Mouse (Mus musculus) liver, embryonic 11.5 days (tissue): ENCODE results near the gene Glmn. TPM values are rescaled to one million over a fixed set of nuclear protein-coding genes. Genes with fewer than 3 reads are reported as not detected.

ENCODE experiments used
- ATAC-seq: fragments of 200-750 bp; cut with Nextera tagmentation; replicated peaks from 2 replicates; pipeline ENCODE4 v1.8.0; 2017; ENCODE audit warnings: moderate number of reproducible peaks, mild to moderate bottlenecking, moderate TSS enrichment, moderate library complexity; ENCODE audit not compliant: low FRiP score
- DNase-seq: peaks from one replicate; pipeline ENCODE4 v3.0.0-alpha.2; 2017; ENCODE audit warnings: low spot score
- H3K27ac ChIP-seq: fragments of 300-500 bp; sonication (generic); 2 replicates; pipeline ENCODE4 v1.5.1; 2014; ENCODE audit warnings: mild to moderate bottlenecking, low read depth, low read length, control low read depth
- H3K27me3 ChIP-seq: fragments of 300-500 bp; sonication (generic); replicated peaks from 2 replicates; pipeline ENCODE4 v1.6.1; 2014; ENCODE audit warnings: low read length, mixed read lengths; ENCODE audit not compliant: control insufficient read depth, insufficient read depth
- H3K36me3 ChIP-seq: fragments of 300-500 bp; sonication (generic); 2 replicates; pipeline ENCODE4 v1.6.1; 2014; ENCODE audit warnings: mild to moderate bottlenecking, low read length, moderate library complexity, mixed read lengths; ENCODE audit not compliant: control insufficient read depth, insufficient read depth
- H3K4me1 ChIP-seq: fragments of 300-500 bp; sonication (generic); replicated peaks from 2 replicates; pipeline ENCODE4 v1.6.1; 2014; ENCODE audit warnings: low read length, mixed read lengths; ENCODE audit not compliant: control insufficient read depth, insufficient read depth
- H3K4me2 ChIP-seq: fragments of 300-500 bp; sonication (generic); 2 replicates; pipeline ENCODE4 v1.6.1; 2014; ENCODE audit warnings: mild to moderate bottlenecking, control low read depth, moderate library complexity
- H3K4me3 ChIP-seq: fragments of 300-500 bp; sonication (generic); 2 replicates; pipeline ENCODE4 v1.5.1; 2014; ENCODE audit warnings: low read depth, low read length, control low read depth
- H3K9ac ChIP-seq: fragments of 300-500 bp; sonication (generic); 2 replicates; pipeline ENCODE4 v1.6.1; 2014; ENCODE audit warnings: low read depth, low read length, control low read depth
- H3K9me3 ChIP-seq: fragments of 300-500 bp; sonication (generic); 2 replicates; pipeline ENCODE4 v1.6.1; 2016; ENCODE audit warnings: low read length, inconsistent platforms, mixed read lengths; ENCODE audit not compliant: control insufficient read depth
- WGBS: fragments of 180-500 bp; shearing (Covaris S2); extraction: QIAGEN DNeasy Blood & Tissue Kit; methylation state at CpG from one replicate; pipeline ENCODE4 v1.1.7; 2014; 5-methylcytosine and 5-hydroxymethylcytosine counted together
- polyA plus RNA-seq: library from polyadenylated mRNA; unstranded; fragments of >200 nt; fragmentation: Nextera tagmentation; extraction: Ambion mirVana; gene quantifications from 2 replicates; pipeline ENCODE4 v1.2.1, GENCODE M21; 2014

Glmn gene
- polyA plus RNA-seq, 1 experiment from 2014 or later, result 20.6 TPM

DNA sequence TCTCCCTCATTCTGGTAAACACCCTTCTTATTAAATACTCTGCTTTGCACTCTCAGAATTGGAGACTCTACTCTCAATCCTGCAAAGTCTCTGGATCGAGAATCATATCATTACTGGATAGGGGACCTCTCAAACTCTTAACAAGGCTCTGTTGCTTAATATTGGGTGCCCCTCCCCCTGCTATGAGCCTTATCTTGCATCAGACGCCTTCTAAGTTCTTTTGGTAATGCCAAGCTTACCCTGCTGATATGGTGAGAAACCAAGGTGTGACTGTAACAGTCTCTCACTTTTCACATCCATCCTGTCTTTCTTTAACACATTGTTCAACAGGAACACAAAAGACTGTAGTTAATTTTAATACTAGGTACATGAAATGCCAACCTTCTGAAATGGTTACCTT lies 64.1 kb downstream of the Glmn start:
- no peaks in the 10 kb centered on the region for H3K9me3 ChIP-seq
- ATAC-seq, result no peak
- DNase-seq, result no peak

DNA sequence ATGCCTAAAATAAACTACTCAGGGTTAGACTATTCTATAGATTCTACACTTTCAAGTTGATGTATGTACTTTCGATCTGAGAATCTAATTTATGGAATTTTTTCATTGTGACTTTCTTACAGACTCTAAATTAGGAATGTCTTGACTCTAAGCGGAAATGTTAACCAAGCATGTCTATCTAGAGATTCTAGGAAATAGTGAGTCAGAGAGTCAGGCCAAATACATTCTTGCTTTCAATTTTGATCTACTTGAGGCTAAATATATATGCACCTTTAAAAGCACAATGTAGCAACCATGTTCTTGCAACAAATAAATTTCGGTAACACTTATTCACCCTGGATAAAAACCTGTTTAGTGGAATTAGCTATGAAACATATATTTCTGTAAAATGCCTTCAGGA lies 68.8 kb downstream of the Glmn start:
- no peak overlapping the region for H3K27ac ChIP-seq
- no peaks in the 10 kb centered on the region for H3K27me3 ChIP-seq
- 84% methylated on average over 3 of the region's 3 CpGs for WGBS
- no peaks in the 10 kb centered on the region for H3K9me3 ChIP-seq
- ATAC-seq (no peak), DNase-seq (no peak)
- no peaks in the 10 kb centered on the region for H3K4me1 ChIP-seq
- no peaks in the 10 kb centered on the region for H3K36me3 ChIP-seq
- H3K4me2 ChIP-seq, result no peak overlapping the region
- no peak overlapping the region for H3K9ac ChIP-seq
- no peak overlapping the region for H3K4me3 ChIP-seq

More for the DNA sequence above, 64.1 kb downstream of the Glmn start:
- Histone ChIP-seq H3K9ac (no peak overlapping the region), H3K4me3 (no peak overlapping the region), H3K36me3 (no peaks in the 10 kb centered on the region), H3K4me2 (no peak overlapping the region), H3K4me1 (no peaks in the 10 kb centered on the region), H3K27me3 (no peaks in the 10 kb centered on the region), H3K27ac (no peak overlapping the region)
- 46% methylated on average over 2 of the region's 2 CpGs for WGBS

GRCm38 (mm10) chr5:107524281-107524680 lies 73.4 kb downstream of the Glmn start:
- 75% methylated on average over 10 of the region's 10 CpGs for WGBS

DNA sequence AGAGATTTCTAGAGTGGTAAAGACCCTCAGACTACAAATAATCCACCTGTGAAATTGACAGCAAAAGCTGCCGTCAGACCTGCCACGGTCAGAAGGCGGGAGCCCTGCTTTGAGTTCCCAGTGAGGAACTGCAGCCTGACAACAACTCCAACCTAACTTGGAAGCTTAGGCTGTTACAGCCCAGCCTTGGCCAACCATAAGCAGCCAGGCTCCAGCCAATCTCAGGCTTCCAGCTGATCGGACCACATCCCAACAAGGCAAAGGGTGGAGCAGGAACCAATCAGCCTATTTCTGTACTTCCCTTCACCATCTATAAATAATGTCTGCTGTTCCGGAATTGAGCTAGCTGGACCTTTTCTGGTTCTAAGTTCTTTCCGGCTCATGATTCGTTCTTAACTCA lies 75.8 kb downstream of the Glmn start:
- Histone ChIP-seq H3K27me3 (no peaks in the 10 kb centered on the region), H3K9me3 (no peaks in the 10 kb centered on the region), H3K4me1 (no peaks in the 10 kb centered on the region), H3K36me3 (no peaks in the 10 kb centered on the region), H3K9ac (no peak overlapping the region), H3K4me3 (no peak overlapping the region), H3K27ac (no peak overlapping the region), H3K4me2 (no peak overlapping the region)
- WGBS, result 72% methylated on average over 7 of the region's 7 CpGs
- ATAC-seq (no peak), DNase-seq (no peak)

More at GRCm38 (mm10) chr5:107524281-107524680, 73.4 kb downstream of the Glmn start:
- H3K9me3 ChIP-seq, result no peaks in the 10 kb centered on the region
- no peaks in the 10 kb centered on the region for H3K4me1 ChIP-seq
- no peaks in the 10 kb centered on the region for H3K36me3 ChIP-seq
- DNase-seq (no peak), ATAC-seq (no peak)
- H3K9ac ChIP-seq, result no peak overlapping the region
- no peaks in the 10 kb centered on the region for H3K27me3 ChIP-seq
- H3K27ac ChIP-seq, result no peak overlapping the region
- no peak overlapping the region for H3K4me3 ChIP-seq
- H3K4me2 ChIP-seq, result no peak overlapping the region

- Histone ChIP-seq H3K4me1 (no peaks in the 10 kb centered on the region), H3K27me3 (no peaks in the 10 kb centered on the region)
Measured at GRCm38 (mm10) chr5:107521386-107521785, 76.3 kb downstream of the Glmn start.

DNA sequence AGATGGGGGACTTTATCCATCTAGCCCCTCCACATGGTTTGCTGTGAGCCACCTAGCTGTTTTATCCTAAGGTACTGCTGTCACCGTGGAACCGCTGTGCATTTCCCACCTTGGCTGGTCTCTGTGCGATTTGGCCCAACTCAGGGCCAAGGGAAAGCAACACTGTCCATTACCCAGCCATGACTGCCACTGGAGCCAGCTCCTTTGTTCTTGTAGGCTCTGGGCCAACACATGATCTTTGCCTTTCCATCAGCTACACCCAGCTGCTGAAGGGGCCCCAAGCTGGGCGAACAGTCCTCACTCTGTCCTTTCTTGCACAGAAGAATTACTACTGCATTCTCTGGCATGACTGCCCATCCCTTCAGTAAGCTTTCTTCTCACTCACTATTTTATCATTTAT lies 79.1 kb downstream of the Glmn start:
- H3K4me3 ChIP-seq, result no peak overlapping the region
- no peak overlapping the region for H3K9ac ChIP-seq
- no peaks in the 10 kb centered on the region for H3K27me3 ChIP-seq
- peaks cover 3% of the 10 kb centered on the region; the same call in 1 of the 2 replicates for H3K4me1 ChIP-seq
- WGBS, result 92% methylated on average over 4 of the region's 4 CpGs
- DNase-seq (no peak), ATAC-seq (no peak)
- no peaks in the 10 kb centered on the region for H3K36me3 ChIP-seq
- H3K27ac ChIP-seq, result no peak overlapping the region
- H3K9me3 ChIP-seq, result no peaks in the 10 kb centered on the region
- H3K4me2 ChIP-seq, result no peak overlapping the region

More at GRCm38 (mm10) chr5:107521386-107521785, 76.3 kb downstream of the Glmn start:
- 77% methylated on average over 6 of the region's 6 CpGs for WGBS
- Histone ChIP-seq H3K4me3 (no peak overlapping the region), H3K4me2 (no peak overlapping the region), H3K27ac (no peak overlapping the region), H3K9ac (no peak overlapping the region), H3K36me3 (no peaks in the 10 kb centered on the region), H3K9me3 (no peaks in the 10 kb centered on the region)
- DNase-seq (no peak), ATAC-seq (no peak)

DNA sequence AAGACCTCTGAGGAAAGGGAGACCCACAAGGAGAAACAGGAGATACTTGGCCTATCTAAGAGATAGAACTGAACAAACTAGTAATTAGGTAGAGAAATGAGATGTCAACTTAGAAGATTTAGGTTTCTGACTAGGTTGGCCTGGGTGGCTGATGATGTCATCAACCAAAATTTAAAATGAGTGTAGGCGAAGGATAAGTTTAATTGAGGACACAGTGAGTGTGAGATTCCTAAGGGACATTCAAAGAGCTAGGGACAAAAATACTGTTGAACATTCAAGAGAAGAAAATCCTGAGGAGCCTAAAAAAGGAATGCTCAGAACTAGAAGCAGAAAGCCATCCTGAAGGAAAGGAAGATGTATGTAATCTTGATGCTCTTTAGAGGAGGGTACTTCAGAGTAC lies 81.6 kb downstream of the Glmn start:
- no peak overlapping the region for H3K9ac ChIP-seq
- H3K36me3 ChIP-seq, result no peaks in the 10 kb centered on the region
- DNase-seq (no peak), ATAC-seq (no peak)
- no peaks in the 10 kb centered on the region for H3K9me3 ChIP-seq
- H3K4me3 ChIP-seq, result no peak overlapping the region
- H3K4me1 ChIP-seq, result peaks cover 3% of the 10 kb centered on the region; the same call in 1 of the 2 replicates
- H3K27ac ChIP-seq, result no peak overlapping the region
- no peaks in the 10 kb centered on the region for H3K27me3 ChIP-seq
- WGBS, result 92% methylated on average over 1 of the region's 1 CpGs
- H3K4me2 ChIP-seq, result no peak overlapping the region

- H3K9me3 ChIP-seq, result no peaks in the 10 kb centered on the region
- H3K36me3 ChIP-seq, result no peaks in the 10 kb centered on the region
- no peak overlapping the region for H3K27ac ChIP-seq
- peaks cover 3% of the 10 kb centered on the region; the same call in 1 of the 2 replicates for H3K4me1 ChIP-seq
- no peak overlapping the region for H3K4me3 ChIP-seq
- ATAC-seq (no peak), DNase-seq (no peak)
- H3K4me2 ChIP-seq, result no peak overlapping the region
- H3K9ac ChIP-seq, result no peak overlapping the region
- H3K27me3 ChIP-seq, result no peaks in the 10 kb centered on the region
- WGBS, result 88% methylated on average over 3 of the region's 3 CpGs
Measured at GRCm38 (mm10) chr5:107515453-107515852, 82.2 kb downstream of the Glmn start.

DNA sequence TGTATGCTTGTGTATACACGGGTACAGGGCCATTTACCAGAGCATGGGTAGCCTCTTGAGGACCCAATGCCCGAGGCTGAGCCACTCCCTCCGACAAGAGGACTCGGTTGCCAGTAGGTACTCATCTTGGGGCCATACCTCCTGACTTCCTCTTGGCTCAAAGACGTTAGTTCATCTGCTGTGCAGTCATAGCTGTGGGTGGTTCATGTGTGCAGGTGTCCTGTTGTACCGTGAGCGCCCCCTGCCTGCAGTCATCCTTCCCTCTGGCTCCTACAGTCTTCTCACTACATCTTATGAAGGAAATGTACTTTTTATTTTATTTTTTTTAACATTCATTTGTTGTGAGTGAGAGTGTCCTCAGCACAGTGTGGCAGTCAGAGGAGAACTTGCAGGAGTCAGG lies 84.1 kb downstream of the Glmn start:
- Histone ChIP-seq H3K27ac (no peak overlapping the region), H3K4me2 (no peak overlapping the region), H3K9me3 (no peaks in the 10 kb centered on the region), H3K27me3 (no peaks in the 10 kb centered on the region), H3K36me3 (no peaks in the 10 kb centered on the region), H3K4me1 (peaks cover 3% of the 10 kb centered on the region; the same call in 1 of the 2 replicates), H3K9ac (no peak overlapping the region), H3K4me3 (no peak overlapping the region)
- peak; percentile 71 for ATAC-seq
- whole genome bisulfite sequencing, result 34% methylated on average over 7 of the region's 7 CpGs
- DNase-seq, result no peak
